Mouse (Mus musculus): ENCODE measurements at regions not wholly inside any gene's neighbourhood (a gene's known extent, or its start where the extent isn't known, plus 50 kb on each side); places are given as distances from the start of the nearest gene placed in this dataset.

GRCm38 (mm10) chr1:45732958-45733357 lies 62.0 kb upstream of the Wdr75 start:
- no peak for ATAC-seq (ENCODE audit: low TSS enrichment)

GRCm38 (mm10) chr1:45745136-45745535 lies 49.8 kb upstream of the Wdr75 start:
- no peak for ATAC-seq (ENCODE audit: low TSS enrichment)
